ENCODE assay signal across 9 mouse cellular contexts in genomic region chr14:34508187-34508840, GRCm38 (mm10). TPM values are rescaled to one million over a fixed set of nuclear protein-coding genes. Genes with fewer than 3 reads are reported as not detected.
DNase-seq lines count a peak whose midpoint lies in the region; ATAC-seq and TF ChIP-seq lines count a peak whose summit lies in the region.
"Had no signal": no experiment of that assay in that cellular context is flagged by ENCODE, and none has a peak within 500 bp of the region (broad histone marks: within the 10 kb centered on the region; RNA-seq: fewer than 3 reads in every experiment).

No protein-coding gene starts in this region.

- WGBS in liver, adult 2 months = 64% methylated on average over 4 of the region's 4 CpGs

- H3K27ac ChIP-seq in liver, adult 2 months (replicated peaks; ENCODE audit: insufficient read depth, low read depth, low read length) = no peak overlapping the region

- TF ChIP-seq CTCF in liver, adult 2 months (IDR thresholded peaks at IDR 0.05; ENCODE audit: low read depth, low read length) = no peak

- H3K4me3 ChIP-seq in liver, adult 2 months (ENCODE audit: insufficient read depth, low read depth, low read length) = no peak overlapping the region

- no peak overlapping the region for H3K9ac ChIP-seq in liver, adult 2 months (ENCODE audit: low read depth, low read length)

- intact Hi-C loops in heart, postnatal 36 days (cut with DNase I) = no loop called here

- no peaks in the 10 kb centered on the region for H3K27me3 ChIP-seq in liver, adult 2 months (ENCODE audit: control insufficient read depth, insufficient read depth, low read length)

- H3K79me2 ChIP-seq in liver, adult 2 months (ENCODE audit: control insufficient read depth, insufficient read depth, low read length) = no peaks in the 10 kb centered on the region

- peaks cover 5% of the 10 kb centered on the region; the same call in 1 of the 2 replicates for H3K4me1 ChIP-seq in liver, adult 2 months (ENCODE audit: control insufficient read depth, insufficient read depth, low read length)

- TF ChIP-seq POLR2A in liver, adult 2 months (IDR thresholded peaks at IDR 0.05; ENCODE audit: extremely low read depth, insufficient read depth, low read length) = no peak

- no peaks in the 10 kb centered on the region for H3K36me3 ChIP-seq in liver, adult 2 months (ENCODE audit: control insufficient read depth, insufficient read depth, low read length)

- ATAC-seq in activated CD4-positive, CD25-positive, alpha-beta regulatory T cell, adult 4 months = no peak

- DNase-seq in heart, adult 11 months = peak; percentile 87
- no peak for DNase-seq in heart, postnatal 36 days
- peak; percentile 42 for DNase-seq in urinary bladder, postnatal 25 days (ENCODE audit: low spot score)
- DNase-seq in urinary bladder, adult 18-20 months (ENCODE audit: low spot score in 2 of 2) = no peak
- DNase-seq in liver, adult 2 months (ENCODE audit: extremely low read depth, low read depth, low spot score) = peak; percentile 4
- no peak for DNase-seq in spleen, postnatal 36 days (ENCODE audit: low spot score in 2 of 2)
- no peak for DNase-seq in spleen, postnatal 4 days (ENCODE audit: low spot score in 2 of 2)
- DNase-seq: cerebellum, adult 9-10 months had no signal

RNA-seq across cellular contexts. Expression of gene Bmpr1a, which starts 5.2 kb away (rescaled TPM):
- total RNA-seq in heart, postnatal 36 days (2021) = 10 to 100 TPM; 60.5 to 71.4 TPM
- 20.4 and 23.7 TPM in 2 replicates for total RNA-seq in liver, adult 2 months (2014; rRNA removed)
- polyA plus RNA-seq in liver, adult 2 months (2012; rRNA removed) = 4.2 and 4.5 TPM in 2 replicates
- polyA plus RNA-seq in activated CD4-positive, CD25-positive, alpha-beta regulatory T cell, adult 4 months (2017; shearing (Covaris generic)) = under 1 TPM; 0.38 to 0.40 TPM

RNA-seq across cellular contexts. Expression of gene 9230112D13Rik, which starts 14.3 kb away (rescaled TPM):
- total RNA-seq in heart, postnatal 36 days (2021) = not detected
- total RNA-seq in liver, adult 2 months (2014; rRNA removed) = not detected in 2 replicates
- polyA plus RNA-seq in liver, adult 2 months (2012; rRNA removed) = not detected in 2 replicates
- polyA plus RNA-seq in activated CD4-positive, CD25-positive, alpha-beta regulatory T cell, adult 4 months (2017; shearing (Covaris generic)) = not detected

Comparison
In these comparisons a context has a peak if more than half of its experiments do, and no peak if none do; other contexts are left out.
1. DNase-seq: peak in heart, adult 11 months (single experiment), urinary bladder, postnatal 25 days (single experiment) and liver, adult 2 months (single experiment); none in heart, postnatal 36 days (0 of 2), urinary bladder, adult 18-20 months (0 of 2), spleen, postnatal 36 days (0 of 2) and spleen, postnatal 4 days (0 of 2).